Mouse (Mus musculus) neural tube, embryonic 12.5 days (tissue): Measurements from ENCODE around the gene Men1. TPM values are rescaled to one million over a fixed set of nuclear protein-coding genes. Genes with fewer than 3 reads are reported as not detected.

Source experiments
- ATAC-seq: fragments of 200-750 bp; cut with Nextera tagmentation; 2 replicates; pipeline ENCODE4 v1.8.0; 2017; ENCODE audit warnings: low read depth, mild to moderate bottlenecking, moderate TSS enrichment, moderate library complexity; ENCODE audit not compliant: low FRiP score
- H3K27ac ChIP-seq: fragments of 300-500 bp; sonication (generic); 2 replicates; pipeline ENCODE4 v1.5.1; 2016
- H3K27me3 ChIP-seq: fragments of 300-500 bp; sonication (generic); replicated peaks from 2 replicates; pipeline ENCODE4 v1.6.1; 2016; ENCODE audit warnings: mild to moderate bottlenecking
- H3K36me3 ChIP-seq: fragments of 300-500 bp; sonication (generic); 2 replicates; pipeline ENCODE4 v1.6.1; 2016; ENCODE audit warnings: mild to moderate bottlenecking
- H3K4me1 ChIP-seq: fragments of 300-500 bp; sonication (generic); 2 replicates; pipeline ENCODE4 v1.6.1; 2016
- H3K4me2 ChIP-seq: fragments of 300-500 bp; sonication (generic); replicated peaks from 2 replicates; pipeline ENCODE4 v1.6.1; 2016; ENCODE audit warnings: mild to moderate bottlenecking
- H3K4me3 ChIP-seq: fragments of 300-500 bp; sonication (generic); 2 replicates; pipeline ENCODE4 v1.5.1; 2016
- H3K9ac ChIP-seq: fragments of 300-500 bp; sonication (generic); 2 replicates; pipeline ENCODE4 v1.6.1; 2016; ENCODE audit warnings: mild to moderate bottlenecking
- H3K9me3 ChIP-seq: fragments of 300-500 bp; sonication (generic); 2 replicates; pipeline ENCODE4 v1.6.1; 2016; ENCODE audit warnings: mild to moderate bottlenecking
- WGBS: fragments of 180-500 bp; shearing (Covaris S2); methylation state at CpG from one replicate; pipeline ENCODE4 v1.1.7; 2016; 5-methylcytosine and 5-hydroxymethylcytosine counted together
- polyA plus RNA-seq: library from polyadenylated mRNA; unstranded; fragments of >200 nt; fragmentation: Nextera tagmentation; extraction: Ambion mirVana; gene quantifications from 2 replicates; pipeline ENCODE4 v1.2.1, GENCODE M21; 2016

The Men1 gene
- polyA plus RNA-seq, 1 experiment from 2014 or later: 93.3 TPM

GRCm38 (mm10) chr19:6342276-6342933, 7.6 kb downstream of the Men1 start:
- H3K36me3 ChIP-seq: peaks cover 77% of the 10 kb centered on the region
- H3K9ac ChIP-seq: no peak overlapping the region
- H3K9me3 ChIP-seq: no peaks in the 10 kb centered on the region
- peaks cover 15% of the 10 kb centered on the region for H3K4me1 ChIP-seq
- peak overlapping the region; percentile 20; the same call in 1 of the 2 replicates for H3K4me2 ChIP-seq
- WGBS: 80% methylated on average over 5 of the region's 5 CpGs
- no peak overlapping the region for H3K27ac ChIP-seq
- H3K27me3 ChIP-seq: no peaks in the 10 kb centered on the region
- ATAC-seq: no peak
- H3K4me3 ChIP-seq: no peak overlapping the region

- Histone ChIP-seq H3K27ac (no peak overlapping the region), H3K4me2 (no peak overlapping the region), H3K4me3 (no peak overlapping the region), H3K27me3 (no peaks in the 10 kb centered on the region), H3K4me1 (peaks cover 10% of the 10 kb centered on the region), H3K9me3 (no peaks in the 10 kb centered on the region), H3K36me3 (peaks cover 75% of the 10 kb centered on the region), H3K9ac (no peak overlapping the region)
- WGBS: 90% methylated on average over 19 of the region's 19 CpGs
- ATAC-seq: no peak
Measured at GRCm38 (mm10) chr19:6343066-6343925, 8.5 kb downstream of the Men1 start.

- Histone ChIP-seq H3K4me3 (no peak overlapping the region), H3K4me2 (no peak overlapping the region), H3K9ac (no peak overlapping the region), H3K9me3 (no peaks in the 10 kb centered on the region), H3K27ac (no peak overlapping the region), H3K36me3 (peaks cover 68% of the 10 kb centered on the region), H3K27me3 (no peaks in the 10 kb centered on the region), H3K4me1 (peaks cover 11% of the 10 kb centered on the region)
- ATAC-seq: no peak
- 86% methylated on average over 5 of the region's 5 CpGs for WGBS
Measured at GRCm38 (mm10) chr19:6343996-6344395, 9.2 kb downstream of the Men1 start.

GRCm38 (mm10) chr19:6346023-6346422, 11.2 kb downstream of the Men1 start:
- no peaks in the 10 kb centered on the region for H3K9me3 ChIP-seq
- no peaks in the 10 kb centered on the region for H3K27me3 ChIP-seq
- H3K27ac ChIP-seq: no peak overlapping the region
- H3K36me3 ChIP-seq: peaks cover 60% of the 10 kb centered on the region
- no peak overlapping the region for H3K4me2 ChIP-seq
- H3K4me1 ChIP-seq: peaks cover 10% of the 10 kb centered on the region
- WGBS: 96% methylated on average over 5 of the region's 5 CpGs
- H3K9ac ChIP-seq: no peak overlapping the region
- no peak overlapping the region for H3K4me3 ChIP-seq
- ATAC-seq: no peak

GRCm38 (mm10) chr19:6346661-6347060, 11.9 kb downstream of the Men1 start:
- no peaks in the 10 kb centered on the region for H3K9me3 ChIP-seq
- H3K4me1 ChIP-seq: peaks cover 5% of the 10 kb centered on the region; the same call in 1 of the 2 replicates
- H3K4me3 ChIP-seq: no peak overlapping the region
- no peak overlapping the region for H3K27ac ChIP-seq
- no peaks in the 10 kb centered on the region for H3K27me3 ChIP-seq
- peaks cover 64% of the 10 kb centered on the region for H3K36me3 ChIP-seq
- no peak overlapping the region for H3K9ac ChIP-seq
- ATAC-seq: no peak
- 91% methylated on average over 10 of the region's 10 CpGs for WGBS
- H3K4me2 ChIP-seq: no peak overlapping the region

- whole genome bisulfite sequencing: 91% methylated on average over 4 of the region's 4 CpGs
Measured at GRCm38 (mm10) chr19:6347615-6348014, 12.8 kb downstream of the Men1 start.

GRCm38 (mm10) chr19:6348717-6349116, 13.9 kb downstream of the Men1 start:
- ATAC-seq: no peak
- H3K4me2 ChIP-seq: no peak overlapping the region
- H3K9ac ChIP-seq: no peak overlapping the region
- H3K9me3 ChIP-seq: no peaks in the 10 kb centered on the region
- no peak overlapping the region for H3K4me3 ChIP-seq
- H3K4me1 ChIP-seq: peaks cover 5% of the 10 kb centered on the region; the same call in 1 of the 2 replicates
- no peaks in the 10 kb centered on the region for H3K27me3 ChIP-seq
- WGBS: 54% methylated on average over 9 of the region's 9 CpGs
- 0 out of 2 replicates have a peak overlapping the region, but pooled peaks have one; percentile 27 for H3K27ac ChIP-seq
- peaks cover 64% of the 10 kb centered on the region for H3K36me3 ChIP-seq

More at GRCm38 (mm10) chr19:6347615-6348014, 12.8 kb downstream of the Men1 start:
- Histone ChIP-seq H3K4me1 (peaks cover 5% of the 10 kb centered on the region; the same call in 1 of the 2 replicates), H3K9ac (no peak overlapping the region), H3K27ac (no peak overlapping the region), H3K4me3 (no peak overlapping the region), H3K4me2 (no peak overlapping the region), H3K36me3 (peaks cover 62% of the 10 kb centered on the region), H3K9me3 (no peaks in the 10 kb centered on the region), H3K27me3 (no peaks in the 10 kb centered on the region)
- no peak for ATAC-seq

- no peak overlapping the region for H3K27ac ChIP-seq
- no peak overlapping the region; the same call in 1 of the 2 replicates for H3K4me2 ChIP-seq
- H3K4me1 ChIP-seq: peaks cover 5% of the 10 kb centered on the region; the same call in 1 of the 2 replicates
- ATAC-seq: no peak
- H3K27me3 ChIP-seq: no peaks in the 10 kb centered on the region
- no peaks in the 10 kb centered on the region for H3K9me3 ChIP-seq
- H3K9ac ChIP-seq: no peak overlapping the region; the same call in 1 of the 2 replicates
- WGBS: 35% methylated on average over 14 of the region's 14 CpGs
- peaks cover 64% of the 10 kb centered on the region for H3K36me3 ChIP-seq
- H3K4me3 ChIP-seq: no peak overlapping the region
Measured at GRCm38 (mm10) chr19:6349215-6349983, 14.6 kb downstream of the Men1 start.

- Histone ChIP-seq H3K36me3 (peaks cover 49% of the 10 kb centered on the region), H3K27me3 (no peaks in the 10 kb centered on the region), H3K4me1 (peaks cover 5% of the 10 kb centered on the region; the same call in 1 of the 2 replicates), H3K9ac (no peak overlapping the region), H3K4me3 (no peak overlapping the region), H3K27ac (no peak overlapping the region), H3K9me3 (no peaks in the 10 kb centered on the region), H3K4me2 (no peak overlapping the region)
- 68% methylated on average over 14 of the region's 14 CpGs for WGBS
- ATAC-seq: no peak
Measured at GRCm38 (mm10) chr19:6351431-6352106, 16.8 kb downstream of the Men1 start.

GRCm38 (mm10) chr19:6352107-6352505, 17.3 kb downstream of the Men1 start:
- peaks cover 44% of the 10 kb centered on the region for H3K36me3 ChIP-seq
- H3K4me2 ChIP-seq: no peak overlapping the region
- no peaks in the 10 kb centered on the region for H3K9me3 ChIP-seq
- H3K4me3 ChIP-seq: no peak overlapping the region
- no peak for ATAC-seq
- no peak overlapping the region for H3K9ac ChIP-seq
- H3K27me3 ChIP-seq: no peaks in the 10 kb centered on the region
- no peak overlapping the region for H3K27ac ChIP-seq
- peaks cover 5% of the 10 kb centered on the region; the same call in 1 of the 2 replicates for H3K4me1 ChIP-seq
- WGBS: 93% methylated on average over 2 of the region's 2 CpGs

GRCm38 (mm10) chr19:6354030-6354429, 19.3 kb downstream of the Men1 start:
- H3K9me3 ChIP-seq: no peaks in the 10 kb centered on the region
- WGBS: 91% methylated on average over 7 of the region's 7 CpGs
- ATAC-seq: no peak
- no peak overlapping the region for H3K4me2 ChIP-seq
- H3K27ac ChIP-seq: no peak overlapping the region
- H3K4me3 ChIP-seq: no peak overlapping the region
- H3K27me3 ChIP-seq: no peaks in the 10 kb centered on the region
- peaks cover 34% of the 10 kb centered on the region for H3K36me3 ChIP-seq
- no peak overlapping the region for H3K9ac ChIP-seq
- H3K4me1 ChIP-seq: peaks cover 4% of the 10 kb centered on the region; the same call in 1 of the 2 replicates
